Mouse (Mus musculus) urinary bladder, adult 2 months (tissue): ENCODE measurements around the gene Kctd7. TPM values are rescaled to one million over a fixed set of nuclear protein-coding genes. Genes with fewer than 3 reads are reported as not detected.

ENCODE experiments used
- DNase-seq: peaks from one replicate; pipeline ENCODE4 v3.0.0; 2022; ENCODE audit warnings: low spot score
- polyA plus RNA-seq: library from polyadenylated mRNA; depleted of rRNA; stranded (reverse); fragments of >200 nt; gene quantifications from 2 replicates; pipeline ENCODE4 v1.2.3, GENCODE M21; 2012; rRNA removed

Kctd7 gene
- polyA plus RNA-seq = 4.2 and 4.5 TPM in 2 replicates

GRCm38 (mm10) chr5:130144334-130145312, at the start of gene Kctd7:
Gene Kctd7, plus strand, starts transcription at chr5:130144861.
- peak; percentile 87 for DNase-seq

GRCm38 (mm10) chr5:130096754-130097153, 47.9 kb upstream of the Kctd7 start:
- DNase-seq = no peak

GRCm38 (mm10) chr5:130097837-130098236, 46.8 kb upstream of the Kctd7 start:
- no peak for DNase-seq

GRCm38 (mm10) chr5:130101724-130102123, 42.9 kb upstream of the Kctd7 start:
- DNase-seq = no peak

- no peak for DNase-seq
Observed at GRCm38 (mm10) chr5:130109348-130109747, 35.3 kb upstream of the Kctd7 start.

GRCm38 (mm10) chr5:130110632-130111464, 33.8 kb upstream of the Kctd7 start:
- DNase-seq = no peak

GRCm38 (mm10) chr5:130112653-130113052, 32.0 kb upstream of the Kctd7 start:
- no peak for DNase-seq

- DNase-seq = no peak
Observed at GRCm38 (mm10) chr5:130116116-130116515, 28.5 kb upstream of the Kctd7 start.

GRCm38 (mm10) chr5:130116857-130117256, 27.8 kb upstream of the Kctd7 start:
- DNase-seq = no peak

- DNase-seq = no peak
Observed at GRCm38 (mm10) chr5:130117932-130118331, 26.7 kb upstream of the Kctd7 start.

GRCm38 (mm10) chr5:130119236-130119635, 25.4 kb upstream of the Kctd7 start:
- DNase-seq = no peak

GRCm38 (mm10) chr5:130120070-130120736, 24.5 kb upstream of the Kctd7 start:
- DNase-seq = no peak

GRCm38 (mm10) chr5:130120904-130121303, 23.8 kb upstream of the Kctd7 start:
- no peak for DNase-seq

GRCm38 (mm10) chr5:130122355-130122754, 22.3 kb upstream of the Kctd7 start:
- no peak for DNase-seq

- DNase-seq = no peak
Observed at GRCm38 (mm10) chr5:130124271-130124670, 20.4 kb upstream of the Kctd7 start.

GRCm38 (mm10) chr5:130128686-130129523, 15.8 kb upstream of the Kctd7 start:
- DNase-seq = no peak

- no peak for DNase-seq
Observed at GRCm38 (mm10) chr5:130129524-130129793, 15.2 kb upstream of the Kctd7 start.

GRCm38 (mm10) chr5:130136597-130136996, 8.1 kb upstream of the Kctd7 start:
- no peak for DNase-seq

GRCm38 (mm10) chr5:130139393-130139792, 5.3 kb upstream of the Kctd7 start:
- DNase-seq = peak; percentile 61

GRCm38 (mm10) chr5:130141138-130141537, 3.5 kb upstream of the Kctd7 start:
- no peak for DNase-seq

- no peak for DNase-seq
Observed at GRCm38 (mm10) chr5:130142041-130142440, 2.6 kb upstream of the Kctd7 start.
